Mouse (Mus musculus) left cerebral cortex, adult 18-20 months (tissue): ENCODE results near the gene Slc15a5. TPM values are rescaled to one million over a fixed set of nuclear protein-coding genes. Genes with fewer than 3 reads are reported as not detected.
"Not testable (repeated sequence)": the region's sequence is repeated elsewhere in the genome, so short reads cannot be mapped to it uniquely, and the experiment has no call there.

ENCODE experiments used
- DNase-seq, 2 experiments: peaks; one replicate each; pipeline ENCODE4 v3.0.0; 2021 to 2022; ENCODE audit warnings: low spot score in 2 of 2, mixed read lengths in 1 of 2
- long read RNA-seq, 2 experiments: library from polyadenylated mRNA; stranded (forward); transcript quantifications; one replicate each; pipeline ENCODE4 v2.0.0; 2021
- total RNA-seq, 2 experiments: library from RNA; stranded (reverse); gene quantifications; 2 replicates each; pipeline ENCODE4 v1.2.3; 2021

Slc15a5 gene
- total RNA-seq = not detected
- long read RNA-seq, experiment 1 = 0 reads
- long read RNA-seq, experiment 2 = 0 reads

DNA sequence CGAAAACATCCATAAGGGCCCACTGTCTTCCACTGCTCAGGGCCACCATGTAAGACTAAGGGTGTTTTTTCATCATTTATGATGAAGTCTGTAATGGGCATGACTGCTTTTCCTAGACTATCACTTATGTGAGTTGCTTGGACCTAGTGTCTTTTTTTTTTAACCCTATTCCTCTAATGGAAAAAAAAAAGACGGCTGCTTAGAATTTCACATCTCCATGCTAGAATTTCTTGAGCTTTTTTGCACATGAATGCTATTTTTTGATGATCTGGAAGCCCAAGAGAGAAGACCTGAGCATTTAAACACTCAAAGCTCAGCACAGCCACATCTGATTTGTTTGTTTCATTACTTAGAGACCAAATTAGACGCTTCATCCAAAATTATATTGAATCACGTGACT lies at the start of gene Slc15a5:
Gene Slc15a5, minus strand, starts transcription at position 101 of the 400 bp plus-strand sequence.
- DNase-seq = no peak

DNA sequence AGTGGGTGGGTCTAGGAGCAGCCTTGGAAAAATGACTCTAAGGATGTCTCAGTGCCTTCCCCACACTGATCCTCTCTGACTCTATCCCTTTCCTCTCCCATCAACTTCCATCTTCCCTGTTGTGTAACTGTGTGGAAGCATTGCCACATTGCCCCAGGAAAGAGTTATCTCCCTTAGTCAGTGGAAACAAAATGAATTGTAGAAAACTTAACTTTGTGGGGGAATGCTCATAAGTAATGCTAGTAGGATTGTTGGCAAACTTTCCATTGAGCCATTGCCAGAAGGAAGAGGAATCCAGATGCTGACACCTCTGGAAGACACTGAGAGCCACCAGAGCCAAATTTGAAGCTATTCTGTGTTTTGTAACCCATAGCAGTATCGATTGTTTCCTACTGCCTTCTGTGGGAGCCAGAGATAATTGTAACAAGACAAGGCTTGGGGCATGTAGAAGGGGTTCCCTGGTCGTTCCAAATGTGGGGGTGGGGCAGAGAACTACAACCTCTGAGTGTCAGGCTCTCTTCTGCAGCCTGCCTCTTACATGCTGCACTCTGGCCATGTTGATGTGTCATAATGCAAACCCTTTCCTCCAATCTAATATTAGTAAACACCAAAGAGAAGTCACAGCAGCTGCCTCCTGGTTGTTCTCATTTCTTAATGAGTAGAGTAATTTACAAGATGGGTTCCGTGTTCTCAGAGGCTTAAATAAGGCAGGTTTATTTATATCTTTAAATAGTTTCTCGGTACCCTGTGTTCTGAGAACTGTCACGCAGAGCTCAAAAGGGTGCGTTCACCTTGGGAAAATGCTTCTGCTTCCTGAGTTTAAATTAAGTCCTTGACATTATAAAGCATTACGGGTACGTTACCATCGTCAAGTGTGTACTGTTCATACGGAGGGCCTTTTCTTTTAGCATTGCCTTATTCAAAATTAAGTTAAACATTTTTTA lies 48.9 kb upstream of the Slc15a5 start:
- DNase-seq = no peak

DNA sequence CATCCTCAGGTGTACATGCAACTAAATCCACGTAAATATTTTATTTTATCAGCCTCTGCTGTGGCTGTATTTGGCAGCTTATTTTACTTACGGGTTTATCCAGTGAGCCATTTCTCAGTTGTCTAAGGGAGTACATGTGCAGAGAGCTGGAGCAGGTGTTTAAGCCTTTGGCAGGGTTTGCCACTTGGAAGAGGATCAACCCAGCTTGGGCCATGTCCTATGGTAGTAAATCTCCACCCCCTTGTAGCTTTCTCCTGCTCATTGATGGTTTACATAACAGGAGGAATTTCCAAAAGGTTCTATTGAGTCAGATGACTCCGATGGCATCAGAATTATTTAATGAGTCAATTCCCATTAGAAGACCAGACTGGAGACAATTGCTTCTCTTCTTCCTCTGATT lies 37.8 kb upstream of the Slc15a5 start:
- DNase-seq = no peak

DNA sequence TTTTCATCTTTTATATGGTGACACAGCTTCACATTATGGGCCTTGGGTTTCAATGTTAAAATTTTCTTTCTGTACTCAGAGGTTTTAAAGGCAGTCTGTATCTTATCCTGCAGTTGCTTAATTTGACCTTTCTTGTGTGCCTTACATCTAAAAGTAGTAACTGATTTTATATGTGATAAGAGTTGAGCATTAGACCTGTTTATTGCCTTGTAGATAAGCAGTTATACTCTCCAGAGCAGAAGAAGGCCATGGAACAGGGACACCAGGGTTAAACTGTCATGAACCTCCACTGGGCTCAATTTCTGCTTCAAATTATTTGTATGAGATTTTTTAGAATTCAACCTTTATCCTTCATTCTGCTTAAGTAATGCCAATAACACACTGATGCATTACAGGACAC lies 24.8 kb upstream of the Slc15a5 start:
- no peak for DNase-seq

DNA sequence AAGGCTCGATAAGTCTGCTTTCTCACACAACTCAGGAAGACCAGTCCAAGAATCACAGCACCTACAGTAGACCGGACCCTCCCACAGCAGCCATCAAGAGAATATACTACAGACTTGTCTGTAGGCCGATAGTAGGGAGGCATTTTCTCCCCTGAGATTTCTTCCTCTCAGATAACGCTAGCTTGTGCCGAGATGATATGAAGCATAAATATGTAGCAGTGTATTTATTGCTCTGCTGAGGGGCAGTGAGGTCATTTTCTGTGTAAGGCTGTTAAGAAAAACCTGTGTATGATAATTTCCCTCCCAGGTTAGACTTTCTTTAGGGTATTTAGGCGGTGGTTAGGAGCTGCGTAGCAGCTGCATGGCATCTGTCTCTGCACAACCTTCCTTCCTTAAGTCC lies 23.2 kb upstream of the Slc15a5 start:
- DNase-seq = no peak

DNA sequence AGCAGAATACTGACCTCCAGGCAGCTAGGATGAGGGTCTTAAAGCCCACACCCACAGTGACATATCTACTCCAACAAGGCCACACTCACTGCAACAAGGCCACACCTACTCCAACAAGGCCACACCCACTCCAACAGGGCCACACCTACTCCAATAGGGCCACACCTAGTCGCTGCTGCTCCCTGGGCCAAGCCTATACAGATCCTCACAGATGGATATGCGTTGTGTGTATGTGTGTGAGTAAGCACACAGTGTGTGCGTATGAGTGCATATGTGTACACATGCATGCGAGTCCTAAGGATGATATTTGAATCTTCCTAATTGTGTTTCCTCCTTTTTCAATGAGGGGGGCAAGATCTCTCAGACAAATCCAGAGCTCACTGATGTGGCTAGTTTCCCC lies 22.1 kb upstream of the Slc15a5 start:
- no peak for DNase-seq

DNA sequence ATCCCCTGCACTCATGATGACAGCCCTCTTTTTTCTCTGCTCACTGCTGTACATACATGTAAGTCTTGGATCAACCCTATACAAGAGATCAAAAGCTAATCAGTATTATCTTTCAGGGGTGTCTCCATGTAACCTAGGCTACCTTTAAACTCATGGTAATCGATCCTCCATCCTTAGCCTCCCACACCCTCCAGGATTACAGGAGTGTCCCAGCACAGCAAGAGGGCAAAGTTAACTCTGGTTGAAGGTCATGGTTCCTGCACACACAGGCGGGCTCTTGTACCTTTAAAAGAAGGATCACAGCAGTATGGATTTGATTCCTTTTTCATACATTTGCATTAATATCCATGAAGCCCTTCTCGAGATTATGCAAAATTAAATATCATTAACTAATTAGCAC lies 19.9 kb upstream of the Slc15a5 start:
- DNase-seq = no peak

DNA sequence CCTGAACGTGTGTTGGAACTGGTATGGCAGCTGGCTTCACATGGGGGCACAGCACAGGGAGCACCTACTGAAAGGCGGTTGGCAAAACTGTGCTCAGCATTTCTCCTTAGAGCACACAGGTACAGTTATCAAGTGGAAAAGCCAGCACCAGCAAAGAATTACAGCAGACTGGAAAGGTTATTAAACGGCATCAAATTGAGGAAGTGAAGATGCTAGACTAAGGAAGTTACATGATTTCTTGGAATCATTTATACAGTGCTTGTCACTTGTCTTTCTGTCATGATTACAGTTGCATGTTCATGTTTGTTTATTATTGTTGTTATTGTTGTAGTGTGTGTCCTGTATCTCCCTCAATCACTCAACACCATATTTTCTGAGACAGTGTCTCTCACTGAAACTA lies 15.3 kb upstream of the Slc15a5 start:
- DNase-seq = no peak

DNA sequence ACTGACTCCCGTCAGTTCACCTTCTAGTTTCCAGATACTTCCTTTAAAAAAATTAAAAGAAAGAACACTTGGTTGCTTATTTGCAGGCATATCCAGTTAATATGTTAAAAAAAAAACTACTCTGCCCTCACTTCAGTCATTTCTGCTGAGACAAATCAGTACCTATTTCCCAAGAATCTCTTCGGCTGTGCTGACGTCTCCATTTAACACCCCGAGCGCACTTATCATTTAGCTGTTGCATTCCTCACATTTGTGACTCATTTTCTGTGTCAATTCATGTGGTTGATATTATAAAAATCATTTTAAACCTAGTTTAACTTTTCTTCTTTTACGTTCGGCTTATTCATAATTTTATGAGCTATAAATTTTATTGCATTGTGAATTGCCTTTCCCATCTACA lies 12.7 kb upstream of the Slc15a5 start:
- DNase-seq = no peak

DNA sequence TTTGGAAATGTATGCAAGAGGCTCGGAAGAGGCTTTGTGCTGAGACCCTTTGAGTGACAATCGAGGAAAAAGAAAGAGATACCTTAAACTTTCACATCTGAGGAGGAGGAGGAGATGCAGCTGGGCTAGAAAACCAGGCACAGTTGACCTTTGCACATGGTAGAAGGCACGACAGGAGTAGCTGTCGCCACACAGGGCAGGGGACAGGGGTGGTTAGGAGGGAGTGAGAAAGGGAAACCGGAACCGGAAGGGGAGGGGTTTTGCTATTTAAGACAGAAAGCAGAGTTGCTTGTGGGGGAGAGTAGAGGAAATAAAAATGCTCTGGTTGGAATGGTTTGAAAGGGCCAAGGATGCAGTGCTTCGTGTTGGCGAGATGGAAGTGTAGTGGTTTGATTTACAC lies 9.4 kb upstream of the Slc15a5 start:
- DNase-seq = no peak

DNA sequence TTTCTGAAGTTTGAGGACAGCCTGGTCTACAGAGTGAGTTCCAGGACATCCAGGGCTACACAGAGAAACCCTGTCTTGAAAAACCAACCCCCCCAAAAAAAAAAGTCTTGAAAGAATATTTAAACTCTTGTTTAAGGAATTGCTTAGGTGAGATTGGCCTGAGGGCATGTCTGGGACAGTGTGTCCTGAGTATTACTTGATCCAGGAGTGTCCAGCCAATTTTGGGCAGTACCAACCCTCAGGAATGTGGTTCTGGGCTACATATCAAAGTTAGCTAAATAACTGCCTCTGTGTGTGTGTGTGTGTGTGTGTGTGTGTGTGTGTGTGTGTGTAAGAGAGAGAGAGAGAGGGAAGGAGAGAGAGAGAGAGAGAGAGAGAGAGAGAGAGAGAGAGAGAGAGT lies 6.7 kb upstream of the Slc15a5 start:
- not testable (repeated sequence) for DNase-seq

DNA sequence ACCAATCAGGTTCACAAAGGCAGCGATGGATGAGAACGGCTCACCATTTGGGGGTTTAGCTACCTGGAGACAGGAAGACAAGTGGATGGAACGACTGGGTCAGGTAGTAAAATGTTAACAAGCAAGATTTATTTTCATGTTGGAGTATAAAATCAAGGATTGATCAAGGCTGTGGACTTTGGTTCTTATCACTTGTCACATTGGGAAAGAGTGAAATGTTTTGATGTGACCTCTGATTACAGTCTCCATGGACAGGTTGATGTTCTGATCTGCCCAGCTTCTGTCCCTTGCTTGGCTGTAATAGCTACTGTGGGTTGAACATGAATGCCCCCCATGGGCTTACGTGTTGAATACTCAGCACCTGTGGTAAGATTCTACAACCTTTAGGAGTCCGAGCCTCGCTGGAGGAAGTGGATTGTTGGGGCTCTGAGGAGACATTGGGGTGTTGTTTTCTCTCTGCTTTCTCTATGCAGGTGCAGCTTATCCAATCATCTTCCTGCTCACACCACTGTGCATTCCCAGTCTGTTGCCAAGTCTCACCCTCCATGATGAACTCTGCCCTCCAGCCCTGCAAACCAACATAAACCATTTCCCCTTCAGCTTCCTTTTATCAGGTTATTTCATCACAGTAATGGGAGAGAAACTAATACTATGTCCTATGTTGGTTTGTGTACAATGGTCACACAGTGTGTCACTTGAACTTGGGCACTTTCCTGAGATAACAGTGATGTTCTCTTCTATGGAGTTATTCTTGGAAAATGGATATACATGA lies 1.2 kb upstream of the Slc15a5 start:
- DNase-seq = no peak

DNA sequence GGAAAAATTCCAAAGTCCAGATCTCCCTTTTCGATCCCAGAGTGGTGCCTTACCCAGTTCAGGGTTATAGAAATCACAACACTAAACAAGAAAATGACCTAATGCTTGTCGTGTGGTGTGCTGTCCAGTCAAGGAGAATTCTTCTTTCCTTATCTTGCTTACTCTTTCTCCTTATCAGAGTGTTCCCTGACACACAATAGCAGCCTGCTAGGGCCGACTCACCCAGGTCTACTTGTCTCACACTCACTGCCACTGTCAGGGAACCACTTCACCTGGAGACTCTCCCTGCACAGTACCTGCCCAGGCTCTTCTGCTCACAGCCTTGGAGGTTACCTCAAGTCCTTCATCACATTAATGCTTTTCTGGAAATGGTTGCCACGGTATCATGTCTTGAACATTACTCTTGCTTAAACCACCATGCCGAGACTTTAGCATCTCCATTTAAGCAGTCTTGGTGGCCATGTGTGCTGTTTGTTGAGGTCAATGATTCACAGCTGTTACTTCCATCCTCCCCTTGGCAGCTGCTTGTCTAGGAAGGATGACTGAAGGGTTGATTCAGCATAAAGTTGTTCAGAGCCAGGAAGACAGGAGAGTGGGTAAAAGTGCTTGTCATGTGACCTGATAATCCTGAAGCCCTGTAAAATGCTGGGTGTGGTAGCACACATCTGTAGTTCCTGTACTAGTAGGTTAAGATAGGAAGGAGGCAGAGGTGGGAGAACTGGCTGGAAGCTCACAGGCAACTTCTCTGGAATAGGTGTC lies 1.9 kb downstream of the Slc15a5 start:
- no peak for DNase-seq

DNA sequence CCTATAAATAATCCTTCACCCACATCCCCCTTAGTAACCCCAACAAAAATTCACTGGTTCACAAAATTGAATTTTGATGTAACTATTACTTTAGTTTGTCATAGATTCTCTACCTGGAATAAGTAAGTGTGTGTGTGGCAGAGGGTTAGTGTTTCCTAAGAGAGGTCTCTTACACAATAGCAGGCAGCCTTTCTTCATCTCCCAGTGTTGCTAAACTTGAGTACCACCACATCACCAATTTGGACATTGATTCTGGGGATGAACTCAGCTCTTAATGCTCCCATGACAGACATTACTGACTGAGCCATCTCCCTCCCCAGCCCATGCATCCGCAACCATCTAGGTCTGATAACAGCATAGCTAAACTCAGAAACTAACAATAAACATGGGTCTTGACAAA lies 4.0 kb downstream of the Slc15a5 start:
- no peak for DNase-seq

DNA sequence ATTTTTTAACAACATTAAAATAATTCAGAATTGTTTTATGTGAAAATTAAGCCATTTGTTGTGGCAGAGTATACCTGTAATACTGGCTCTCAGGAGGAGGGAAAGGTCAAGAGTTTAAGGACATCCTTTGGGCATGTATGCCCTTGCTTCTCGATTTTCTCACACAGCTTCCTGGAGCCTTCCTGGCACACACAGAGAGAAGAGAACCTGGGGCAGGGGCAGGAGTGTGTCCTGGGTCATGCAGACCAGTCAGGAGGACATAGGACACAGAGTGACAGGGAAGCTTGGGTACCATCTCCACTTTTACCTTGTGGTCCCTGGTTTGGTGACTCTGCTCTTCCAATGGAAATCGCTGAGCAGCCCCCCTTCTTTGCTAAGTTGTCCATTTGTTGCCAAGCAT lies 6.2 kb downstream of the Slc15a5 start:
- no peak for DNase-seq

DNA sequence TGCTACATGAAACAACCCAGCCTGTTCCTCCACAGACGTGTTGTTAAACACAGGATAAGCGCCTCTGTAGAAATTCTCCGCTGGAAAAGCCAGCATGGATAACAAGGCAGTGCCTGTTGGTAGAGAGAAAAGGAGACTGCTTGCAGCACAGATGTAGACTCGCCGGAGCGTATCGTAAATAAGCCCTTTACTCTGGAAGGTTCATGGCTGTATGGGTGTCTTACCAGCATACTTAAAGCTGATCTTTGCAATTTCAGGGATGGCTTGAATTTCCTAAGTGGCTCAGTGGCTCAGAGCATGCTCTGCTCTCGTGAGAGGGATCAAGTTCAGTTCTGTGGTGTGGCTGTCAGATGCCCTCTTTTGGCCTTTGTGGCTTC lies 6.8 kb downstream of the Slc15a5 start:
- DNase-seq = no peak

DNA sequence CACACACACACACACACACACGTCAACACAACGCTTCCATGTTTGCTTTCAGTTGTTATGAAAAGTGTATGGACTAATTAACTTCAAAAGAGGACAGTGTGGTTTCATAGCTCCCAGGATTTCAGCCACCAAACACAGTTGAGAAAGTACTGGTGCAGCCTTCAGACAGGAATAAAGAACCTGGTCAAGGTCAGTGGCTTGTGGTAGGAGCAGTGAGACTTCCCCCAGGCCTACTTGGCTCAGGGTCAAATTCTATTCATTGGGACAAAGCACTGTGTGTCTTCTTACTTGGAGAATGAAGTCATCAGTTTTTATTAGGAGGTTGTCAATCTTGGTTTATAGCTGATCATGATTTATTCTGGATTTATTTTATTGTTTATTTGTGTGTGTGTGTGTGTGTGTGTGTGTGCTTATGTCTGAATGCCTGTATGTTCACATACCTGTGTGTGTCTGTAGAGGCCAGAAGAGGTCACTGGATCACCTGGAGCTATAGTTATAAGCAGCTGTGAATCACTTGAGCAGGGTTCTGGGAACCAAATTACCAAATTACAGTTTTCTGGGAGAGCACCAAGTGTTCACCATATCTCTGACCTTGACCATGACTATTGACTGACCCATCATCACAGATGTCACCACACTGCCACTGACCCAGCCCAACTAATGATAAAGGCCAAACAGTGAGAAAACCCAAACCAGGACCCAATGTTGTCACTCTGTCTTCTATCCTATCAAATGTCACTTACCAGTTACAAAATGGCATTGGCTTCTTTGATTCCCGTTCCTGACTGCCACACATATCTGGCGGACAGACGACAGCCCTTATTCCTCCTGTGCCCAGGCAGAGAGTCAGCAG lies 7.4 kb downstream of the Slc15a5 start:
- DNase-seq = no peak

DNA sequence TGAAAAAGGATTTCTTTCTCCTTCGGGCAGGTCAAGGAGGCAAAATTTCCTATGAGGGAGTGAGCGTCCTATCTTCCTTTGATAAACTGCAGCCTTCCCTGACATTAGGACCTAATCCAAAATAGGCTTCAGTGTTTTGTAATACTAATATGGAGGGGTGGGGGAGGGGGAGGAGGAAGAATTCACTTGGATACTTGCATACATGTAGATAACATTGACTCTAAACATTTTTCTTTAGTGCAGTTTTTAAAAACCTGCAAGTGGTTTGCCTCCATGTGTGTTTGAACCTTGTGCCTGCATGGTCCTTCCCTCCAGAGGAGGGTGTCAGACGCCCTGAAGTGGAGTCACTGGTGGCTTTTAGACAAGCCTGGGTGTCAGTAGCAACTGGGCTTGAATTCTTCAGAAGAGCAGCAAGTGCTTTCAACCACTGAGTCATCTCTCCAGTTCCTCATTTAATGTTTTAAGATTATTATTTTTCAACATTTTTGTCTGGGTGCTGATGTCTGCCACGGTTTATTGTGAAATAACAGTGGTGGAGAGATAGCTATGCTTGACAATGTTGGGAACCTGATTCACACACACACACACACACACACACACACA lies 8.1 kb downstream of the Slc15a5 start:
- DNase-seq = no peak

DNA sequence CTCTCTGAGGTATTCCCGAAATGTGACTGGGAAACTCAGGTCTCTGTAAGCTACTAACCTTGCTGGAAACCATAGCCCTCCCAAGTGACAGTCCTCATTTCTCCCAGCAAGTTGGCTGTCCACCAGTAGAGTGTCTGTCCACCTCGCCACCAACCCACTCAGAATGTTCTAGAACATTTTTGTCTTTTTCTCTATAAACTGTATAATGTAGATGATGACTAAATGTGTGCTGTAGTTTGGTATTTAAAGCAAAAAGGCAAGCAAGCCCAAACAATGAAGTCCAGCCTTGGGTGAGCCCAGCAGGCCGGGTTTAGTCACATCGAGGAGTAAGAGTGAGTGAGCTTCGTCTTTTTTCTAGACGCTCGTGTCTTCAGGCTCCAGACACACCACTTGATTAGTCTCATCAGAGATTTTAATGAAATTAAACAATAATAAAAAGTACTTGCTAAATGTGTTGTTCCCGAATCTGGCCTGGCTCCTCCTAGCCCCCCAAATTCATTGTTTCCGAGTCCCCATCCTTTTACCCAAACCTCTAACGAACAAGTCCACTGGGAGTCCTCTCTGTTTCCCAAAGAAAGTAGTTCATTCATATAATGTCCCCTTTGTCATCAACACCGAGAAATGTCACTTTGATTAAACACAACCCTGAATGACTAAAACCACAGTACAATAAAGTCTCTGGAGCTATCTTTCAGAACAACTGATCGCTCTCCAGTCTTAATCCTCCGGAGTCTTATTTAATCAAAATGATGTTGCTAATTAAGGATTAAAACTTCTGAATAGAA lies 8.8 kb downstream of the Slc15a5 start:
- DNase-seq = no peak
